22 mouse cellular contexts compared by ENCODE assay signal in the genomic region with DNA sequence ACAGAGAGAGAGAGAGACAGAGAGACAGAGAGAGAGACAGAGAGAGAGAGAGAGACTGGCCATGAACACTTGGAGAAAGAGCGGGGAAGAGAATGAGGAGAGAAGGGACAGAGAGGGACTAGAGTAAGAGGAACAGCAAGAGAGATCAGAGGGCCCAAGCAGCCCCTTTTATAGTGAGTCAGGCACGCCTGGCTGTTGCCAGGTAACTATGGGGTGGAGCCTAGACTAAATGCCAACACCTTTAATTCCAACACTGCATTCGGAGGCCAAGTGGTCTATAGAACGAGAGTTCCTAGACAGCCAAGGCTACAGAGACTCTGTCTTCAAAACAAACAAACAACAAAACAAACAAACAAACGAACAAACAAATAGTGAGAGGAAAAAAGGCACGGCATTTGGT.
DNase-seq lines count a peak whose midpoint lies in the region; ATAC-seq and TF ChIP-seq lines count a peak whose summit lies in the region.
"Had no signal": no experiment of that assay in that cellular context is flagged by ENCODE, and none has a peak within 500 bp of the region (broad histone marks: within the 10 kb centered on the region; RNA-seq: fewer than 3 reads in every experiment).

No protein-coding gene starts in this region.

- H3K9me3 ChIP-seq in hindbrain, embryonic 10.5 days = no peaks in the 10 kb centered on the region
- H3K9me3 ChIP-seq in hindbrain, embryonic 16.5 days (ENCODE audit: control insufficient read depth, low read length) = no peaks in the 10 kb centered on the region
- H3K9me3 ChIP-seq in limb, embryonic 14.5 days (ENCODE audit: control insufficient read depth, low read length) = 0 out of 2 replicates have a peak, but pooled peaks cover 4% of the 10 kb centered on the region
- H3K9me3 ChIP-seq: embryonic facial prominence, embryonic 15.5 days; forebrain, embryonic 10.5 days; hindbrain, embryonic 15.5 days had no signal

- H3K4me3 ChIP-seq in hindbrain, embryonic 10.5 days = no peak overlapping the region
- H3K4me3 ChIP-seq in hindbrain, embryonic 16.5 days (ENCODE audit: low read length) = no peak overlapping the region
- no peak overlapping the region for H3K4me3 ChIP-seq in limb, embryonic 14.5 days (replicated peaks; ENCODE audit: low read length)
- H3K4me3 ChIP-seq: embryonic facial prominence, embryonic 15.5 days; erythroblast, embryonic 14.5 days; forebrain, embryonic 10.5 days; heart, embryonic 12.5 days; hindbrain, embryonic 15.5 days had no signal

- peaks cover 33% of the 10 kb centered on the region for H3K4me1 ChIP-seq in hindbrain, embryonic 10.5 days (replicated peaks)
- H3K4me1 ChIP-seq in hindbrain, embryonic 16.5 days (ENCODE audit: control insufficient read depth, insufficient read depth, low read depth, low read length) = peaks cover 5% of the 10 kb centered on the region
- H3K4me1 ChIP-seq in limb, embryonic 14.5 days (ENCODE audit: control insufficient read depth, insufficient read depth, low read length) = peaks cover 36% of the 10 kb centered on the region

- ATAC-seq in hindbrain, embryonic 16.5 days = no peak
- no peak for ATAC-seq in limb, embryonic 14.5 days (ENCODE audit: low FRiP score, low read depth)
- ATAC-seq: activated CD4-positive, CD25-positive, alpha-beta regulatory T cell, adult 4 months; forebrain, embryonic 16.5 days; inflammation-experienced regulatory T-cells, adult 6 months had no signal

- no peak for TF ChIP-seq POLR2A in limb, embryonic 14.5 days (IDR thresholded peaks at IDR 0.05; ENCODE audit: borderline replicate concordance, extremely low read depth, insufficient read depth, insufficient read length)

- H3K27me3 ChIP-seq in hindbrain, embryonic 10.5 days (ENCODE audit: insufficient read depth, poor library complexity, severe bottlenecking) = 0 out of 2 replicates have a peak, but pooled peaks cover 8% of the 10 kb centered on the region
- H3K27me3 ChIP-seq in hindbrain, embryonic 16.5 days (replicated peaks; ENCODE audit: control insufficient read depth, insufficient read depth, low read length) = no peaks in the 10 kb centered on the region
- H3K27me3 ChIP-seq in limb, embryonic 14.5 days (ENCODE audit: control insufficient read depth, insufficient read depth, low read length) = no peaks in the 10 kb centered on the region
- H3K27me3 ChIP-seq: embryonic facial prominence, embryonic 15.5 days; heart, embryonic 12.5 days; hindbrain, embryonic 15.5 days had no signal

- H3K36me3 ChIP-seq in hindbrain, embryonic 10.5 days = no peaks in the 10 kb centered on the region
- no peaks in the 10 kb centered on the region for H3K36me3 ChIP-seq in hindbrain, embryonic 16.5 days (ENCODE audit: control insufficient read depth, insufficient read depth, low read length)
- H3K36me3 ChIP-seq in limb, embryonic 14.5 days (ENCODE audit: control insufficient read depth, insufficient read depth, low read length) = no peaks in the 10 kb centered on the region
- H3K36me3 ChIP-seq: embryonic facial prominence, embryonic 15.5 days; forebrain, embryonic 10.5 days; G1E; heart, embryonic 12.5 days; hindbrain, embryonic 15.5 days had no signal

- H3K4me2 ChIP-seq in hindbrain, embryonic 16.5 days (ENCODE audit: low read length) = no peak overlapping the region
- peak overlapping the region; percentile 17; the same call in 1 of the 2 replicates for H3K4me2 ChIP-seq in limb, embryonic 14.5 days (replicated peaks; ENCODE audit: low read depth, low read length, severe bottlenecking)
- H3K4me2 ChIP-seq: embryonic facial prominence, embryonic 15.5 days; heart, embryonic 12.5 days; hindbrain, embryonic 15.5 days had no signal

- H3K9ac ChIP-seq in hindbrain, embryonic 16.5 days (ENCODE audit: low read depth, low read length) = no peak overlapping the region
- no peak overlapping the region for H3K9ac ChIP-seq in limb, embryonic 14.5 days (ENCODE audit: low read depth, low read length, severe bottlenecking)
- H3K9ac ChIP-seq: embryonic facial prominence, embryonic 15.5 days; heart, embryonic 12.5 days; hindbrain, embryonic 15.5 days had no signal

- H3K27ac ChIP-seq in hindbrain, embryonic 10.5 days = 0 out of 2 replicates have a peak overlapping the region, but pooled peaks have one; percentile 2
- no peak overlapping the region for H3K27ac ChIP-seq in hindbrain, embryonic 16.5 days (ENCODE audit: low read depth, low read length)
- no peak overlapping the region for H3K27ac ChIP-seq in limb, embryonic 14.5 days (replicated peaks; ENCODE audit: low read depth, low read length)
- H3K27ac ChIP-seq: embryonic facial prominence, embryonic 15.5 days; forebrain, embryonic 10.5 days; hindbrain, embryonic 15.5 days had no signal

- 56% methylated on average over 6 of the region's 6 CpGs for WGBS in hindbrain, embryonic 10.5 days
- WGBS in hindbrain, embryonic 16.5 days = 59% methylated on average over 6 of the region's 6 CpGs
- 26% methylated on average over 6 of the region's 6 CpGs for WGBS in limb, embryonic 14.5 days

- no peak for DNase-seq in hindbrain, embryonic 10.5 days (ENCODE audit: low spot score)
- DNase-seq in ES-CJ7 (ENCODE audit: low read depth, low spot score) (peak; percentile 44), ZHBTc4 (ENCODE audit: low read depth, low spot score) (peak; percentile 50)
- no peak for DNase-seq in limb, embryonic 14.5 days (ENCODE audit: low spot score)
- DNase-seq in adrenal gland, postnatal 14 days = no peak
- DNase-seq in adrenal gland, postnatal 25 days = no peak
- DNase-seq: adrenal gland, adult 2 months; cerebellum, adult 11 months; cerebellum, adult 8-10 months; cerebellum, postnatal 14 days; embryo, embryonic 11 days; gastrocnemius, postnatal 10 days had no signal

Comparison
In these comparisons a context has a peak if more than half of its experiments do, and no peak if none do; other contexts are left out.
1. DNase-seq: peak in ES-CJ7 (single experiment) and ZHBTc4 (single experiment); none in hindbrain, embryonic 10.5 days (single experiment), limb, embryonic 14.5 days (single experiment), adrenal gland, postnatal 14 days (single experiment) and adrenal gland, postnatal 25 days (single experiment).